Mouse (Mus musculus) thymus, adult 2 months (tissue): ENCODE measurements around the gene Smyd4. TPM values are rescaled to one million over a fixed set of nuclear protein-coding genes. Genes with fewer than 3 reads are reported as not detected.
A peak's percentile ranks its signal among the peaks of the same experiment; 100 is the strongest.

Experiments used
- DNase-seq: peaks from one replicate; pipeline ENCODE4 v3.0.0; 2021
- H3K27ac ChIP-seq: fragments of 200-500 bp; 2 replicates; pipeline ENCODE4 v1.5.1; 2012; ENCODE audit warnings: low read length, control low read depth; ENCODE audit not compliant: control insufficient read depth, insufficient read depth
- H3K27me3 ChIP-seq: fragments of 200-500 bp; 2 replicates; pipeline ENCODE4 v1.6.1; 2012; ENCODE audit warnings: mild to moderate bottlenecking, low read length, moderate library complexity, mixed read lengths; ENCODE audit not compliant: control insufficient read depth, insufficient read depth
- H3K36me3 ChIP-seq: fragments of 200-500 bp; 2 replicates; pipeline ENCODE4 v1.6.1; 2012; ENCODE audit warnings: mild to moderate bottlenecking, low read length, moderate library complexity; ENCODE audit not compliant: control insufficient read depth, insufficient read depth
- H3K4me1 ChIP-seq: fragments of 200-500 bp; replicated peaks from 2 replicates; pipeline ENCODE4 v1.6.1; 2012; ENCODE audit warnings: low read length; ENCODE audit not compliant: control insufficient read depth, insufficient read depth
- H3K4me3 ChIP-seq: fragments of 200-500 bp; 2 replicates; pipeline ENCODE4 v1.5.1; 2012; ENCODE audit warnings: mild to moderate bottlenecking, low read length, control low read depth, moderate library complexity; ENCODE audit not compliant: control insufficient read depth, insufficient read depth
- CTCF ChIP-seq: fragments of 200-500 bp; IDR thresholded peaks from 2 replicates; pipeline ENCODE4 v1.5.1; 2012; ENCODE audit warnings: mild to moderate bottlenecking, control low read depth, low read length, moderate library complexity, borderline replicate concordance; ENCODE audit not compliant: control insufficient read depth, poor library complexity, insufficient read depth; ENCODE audit errors: extremely low read depth
- POLR2A ChIP-seq: fragments of 200-500 bp; IDR thresholded peaks from 2 replicates; pipeline ENCODE4 v1.6.1; 2012; ENCODE audit warnings: mild to moderate bottlenecking, low read length, control low read depth, moderate library complexity; ENCODE audit not compliant: control insufficient read depth, poor library complexity, insufficient read depth; ENCODE audit errors: extremely low read depth
- WGBS: fragments of 180-500 bp; shearing (Covaris S2); methylation state at CpG from one replicate; pipeline ENCODE4 v1.1.7; 2018; 5-methylcytosine and 5-hydroxymethylcytosine counted together
- polyA plus RNA-seq: library from polyadenylated mRNA; depleted of rRNA; stranded (reverse); fragments of >200 nt; gene quantifications from 2 replicates; pipeline ENCODE4 v1.2.3, GENCODE M21; 2012

Smyd4 gene
- polyA plus RNA-seq, 1 experiment, result 5.6 TPM

GRCm38 (mm10) chr11:75406865-75407264, 58.6 kb downstream of the Smyd4 start:
- TF ChIP-seq CTCF (no peak), POLR2A (no peak)
- 78% methylated on average over 3 of the region's 3 CpGs for WGBS
- H3K4me1 ChIP-seq, result peaks cover 23% of the 10 kb centered on the region
- H3K4me3 ChIP-seq, result no peak overlapping the region
- DNase-seq, result peak; percentile 80
- H3K36me3 ChIP-seq, result no peaks in the 10 kb centered on the region
- no peaks in the 10 kb centered on the region for H3K27me3 ChIP-seq
- no peak overlapping the region for H3K27ac ChIP-seq

GRCm38 (mm10) chr11:75409679-75410575, 61.7 kb downstream of the Smyd4 start:
- Histone ChIP-seq H3K36me3 (no peaks in the 10 kb centered on the region), H3K4me1 (peaks cover 30% of the 10 kb centered on the region), H3K4me3 (no peak overlapping the region; the same call in 1 of the 2 replicates), H3K27me3 (no peaks in the 10 kb centered on the region), H3K27ac (peak overlapping the region; percentile 86)
- peak; percentile 63 for DNase-seq
- TF ChIP-seq CTCF (no peak), POLR2A (no peak)
- WGBS, result 24% methylated on average over 17 of the region's 17 CpGs

GRCm38 (mm10) chr11:75410591-75410990, 62.4 kb downstream of the Smyd4 start:
- H3K36me3 ChIP-seq, result no peaks in the 10 kb centered on the region
- H3K4me1 ChIP-seq, result peaks cover 36% of the 10 kb centered on the region
- no peak overlapping the region for H3K4me3 ChIP-seq
- peak; percentile 24 for DNase-seq
- WGBS, result 86% methylated on average over 7 of the region's 7 CpGs
- no peaks in the 10 kb centered on the region for H3K27me3 ChIP-seq
- TF ChIP-seq CTCF, result no peak
- TF ChIP-seq POLR2A, result no peak
- peak overlapping the region; percentile 86 for H3K27ac ChIP-seq

- TF ChIP-seq CTCF (no peak), POLR2A (0 out of 2 replicates have a peak, but pooled peaks have one; percentile 8)
- no peak overlapping the region for H3K4me3 ChIP-seq
- H3K27me3 ChIP-seq, result no peaks in the 10 kb centered on the region
- DNase-seq, result peak; percentile 34
- H3K4me1 ChIP-seq, result peaks cover 41% of the 10 kb centered on the region
- WGBS, result 7% methylated on average over 7 of the region's 7 CpGs
- no peak overlapping the region for H3K27ac ChIP-seq
- no peaks in the 10 kb centered on the region for H3K36me3 ChIP-seq
Observed at GRCm38 (mm10) chr11:75415096-75415495, 66.9 kb downstream of the Smyd4 start.

- Histone ChIP-seq H3K27ac (no peak overlapping the region), H3K27me3 (no peaks in the 10 kb centered on the region), H3K4me3 (no peak overlapping the region), H3K4me1 (peaks cover 32% of the 10 kb centered on the region), H3K36me3 (no peaks in the 10 kb centered on the region)
- no peak for DNase-seq
- 28% methylated on average over 13 of the region's 13 CpGs for WGBS
- TF ChIP-seq CTCF (no peak), POLR2A (no peak)
Observed at GRCm38 (mm10) chr11:75415994-75416393, 67.8 kb downstream of the Smyd4 start.

- no peak overlapping the region for H3K4me3 ChIP-seq
- TF ChIP-seq POLR2A, result no peak
- TF ChIP-seq CTCF, result no peak
- H3K36me3 ChIP-seq, result no peaks in the 10 kb centered on the region
- peaks cover 18% of the 10 kb centered on the region for H3K4me1 ChIP-seq
- H3K27ac ChIP-seq, result no peak overlapping the region
- WGBS, result 77% methylated on average over 7 of the region's 7 CpGs
- no peak for DNase-seq
- no peaks in the 10 kb centered on the region for H3K27me3 ChIP-seq
Observed at GRCm38 (mm10) chr11:75420037-75420436, 71.8 kb downstream of the Smyd4 start.
